Mouse (Mus musculus): Measurements from ENCODE around the gene Arid1b.

- no peak for TF ChIP-seq TAL1 (IDR thresholded peaks at IDR 0.05; ENCODE audit: low read length)
- no peak for TF ChIP-seq GATA1 (IDR thresholded peaks at IDR 0.05; ENCODE audit: low read length)
These were observed 221.2 kb downstream of the Arid1b start for GRCm38 (mm10) chr17:5215352-5215751.
